Mouse (Mus musculus) heart, postnatal 0 days (tissue): ENCODE measurements around the gene Hist1h2bc.

Experiments used
- CTCF ChIP-seq: IDR thresholded peaks from 2 replicates; pipeline ENCODE4 v1.5.1; 2016; ENCODE audit warnings: antibody characterized with exemption, control low read depth, low read depth
- EP300 ChIP-seq: IDR thresholded peaks from 2 replicates; pipeline ENCODE4 v1.6.1; 2016; ENCODE audit warnings: antibody characterized with exemption, low read depth

DNA sequence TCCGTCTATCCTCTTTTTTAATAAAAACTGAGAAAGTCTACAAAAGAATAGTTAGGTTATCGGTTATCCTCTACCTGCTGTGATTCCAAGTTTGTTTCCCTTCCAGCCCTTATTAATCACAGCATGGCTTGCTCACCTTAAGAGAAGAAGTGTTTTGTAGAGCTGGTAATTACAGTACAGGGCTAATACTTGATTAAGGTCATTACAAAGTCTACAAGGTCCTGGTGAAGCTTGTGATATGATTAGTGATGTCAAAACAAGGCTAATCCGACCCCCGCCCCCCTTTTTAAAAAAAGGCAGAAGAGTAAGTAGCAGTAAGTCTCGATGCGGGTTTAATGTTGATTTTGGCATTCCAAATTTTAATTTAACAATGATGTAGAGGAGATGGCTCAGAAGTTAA lies 15.0 kb downstream of the Hist1h2bc start:
- TF ChIP-seq CTCF (no peak), EP300 (no peak)
